Mouse (Mus musculus): ENCODE data around the gene Enho. TPM values are rescaled to one million over a fixed set of nuclear protein-coding genes. Genes with fewer than 3 reads are reported as not detected.

Enho gene
- total and polyA plus RNA-seq, 3 experiments = 8.1 to 22.3 (median 8.3) TPM

DNA sequence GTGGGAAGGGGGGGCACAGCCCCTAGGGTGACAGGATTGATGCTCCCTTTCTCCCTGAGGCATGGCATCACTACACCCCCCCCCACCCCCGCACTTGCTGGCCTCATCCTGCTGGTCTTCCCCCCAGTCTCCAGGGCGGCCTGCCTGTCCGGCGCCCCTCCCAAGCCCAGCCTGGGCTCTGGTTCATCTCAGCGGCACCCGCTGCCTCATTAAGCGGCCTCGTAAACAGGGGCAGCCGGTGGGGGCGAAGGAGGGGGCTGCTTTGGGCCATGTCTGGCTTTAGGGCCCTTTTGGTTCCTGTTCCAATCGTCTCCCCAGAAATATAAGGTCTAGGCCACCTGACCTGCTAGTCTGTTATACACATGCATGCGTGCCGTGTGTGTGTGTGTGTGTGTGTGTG is 19.4 kb upstream of the Enho start:
- Histone ChIP-seq H3K27me3 (ENCODE audit: control insufficient read depth, insufficient read depth, low read length) (no peaks in the 10 kb centered on the region), H3K4me1 (ENCODE audit: control insufficient read depth, insufficient read depth, low read length) (no peaks in the 10 kb centered on the region; the same call in 1 of the 2 replicates), H3K79me2 (replicated peaks; ENCODE audit: control insufficient read depth, insufficient read depth, low read length) (no peaks in the 10 kb centered on the region), H3K9ac (ENCODE audit: low read depth, low read length) (no peak overlapping the region), H3K4me3 (no peak overlapping the region), H3K27ac (no peak overlapping the region), H3K36me3 (ENCODE audit: control insufficient read depth, insufficient read depth, low read length) (no peaks in the 10 kb centered on the region)
- intact Hi-C loops (cut with DNase I) = no loop called here
- 81% methylated on average over 13 of the region's 13 CpGs for WGBS
- no peak for TF ChIP-seq EP300 (IDR thresholded peaks at IDR 0.05; ENCODE audit: insufficient read depth, low read depth, low read length)
- TF ChIP-seq CTCF (IDR thresholded peaks at IDR 0.05) = no peak
- no peak for TF ChIP-seq POLR2A (IDR thresholded peaks at IDR 0.05; ENCODE audit: insufficient read depth, low read depth, low read length)
- DNase-seq = no peak

DNA sequence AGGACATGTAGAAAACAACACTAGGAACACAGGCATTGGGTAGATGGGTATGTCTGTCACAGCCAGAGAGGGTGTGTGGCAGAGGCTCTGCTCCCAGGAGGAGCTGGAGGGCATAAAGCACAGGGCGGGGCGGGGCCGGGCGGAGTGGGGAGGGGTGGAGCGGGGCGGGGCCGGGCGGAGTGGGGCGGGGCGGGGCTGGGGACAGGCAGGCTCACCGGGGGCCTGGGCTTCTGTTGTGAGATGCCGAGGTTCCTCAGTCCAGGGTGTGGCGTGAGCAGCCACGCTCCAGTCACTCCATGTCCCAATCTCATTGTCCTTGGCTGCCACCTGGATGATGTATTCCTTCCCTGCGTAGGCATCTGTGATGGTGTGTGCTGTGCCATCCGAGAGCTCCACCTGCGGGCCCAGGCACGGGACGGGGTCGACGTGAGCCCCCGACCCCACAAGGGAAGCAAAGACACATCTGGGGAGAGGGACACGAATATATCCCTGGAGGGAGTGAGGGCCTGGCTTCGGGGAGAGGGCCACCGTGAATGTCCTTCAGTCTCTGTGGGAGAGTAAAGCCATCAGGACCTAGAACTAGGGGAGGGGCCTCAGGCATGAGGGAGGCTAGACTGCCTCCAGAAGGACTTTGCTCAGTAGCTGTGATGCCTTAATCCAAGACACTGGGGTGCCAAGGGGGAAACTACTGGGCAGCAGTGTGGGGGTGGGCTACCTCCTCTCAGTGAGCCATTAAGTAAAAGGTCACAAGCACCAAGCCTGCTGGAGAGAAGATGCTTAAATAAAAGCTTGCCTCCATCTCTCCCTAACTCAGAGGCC is 18.7 kb upstream of the Enho start:
- no peaks in the 10 kb centered on the region for H3K79me2 ChIP-seq (replicated peaks; ENCODE audit: control insufficient read depth, insufficient read depth, low read length)
- TF ChIP-seq CTCF (IDR thresholded peaks at IDR 0.05) = no peak
- no peak for TF ChIP-seq POLR2A (IDR thresholded peaks at IDR 0.05; ENCODE audit: insufficient read depth, low read depth, low read length)
- no peak for TF ChIP-seq EP300 (IDR thresholded peaks at IDR 0.05; ENCODE audit: insufficient read depth, low read depth, low read length)
- no peak for DNase-seq
- H3K4me1 ChIP-seq (ENCODE audit: control insufficient read depth, insufficient read depth, low read length) = no peaks in the 10 kb centered on the region
- 26% methylated on average over 25 of the region's 25 CpGs for WGBS
- H3K4me3 ChIP-seq = no peak overlapping the region
- no peaks in the 10 kb centered on the region for H3K27me3 ChIP-seq (ENCODE audit: control insufficient read depth, insufficient read depth, low read length)
- H3K36me3 ChIP-seq (ENCODE audit: control insufficient read depth, insufficient read depth, low read length) = no peaks in the 10 kb centered on the region
- no peak overlapping the region for H3K9ac ChIP-seq (ENCODE audit: low read depth, low read length)
- no peak overlapping the region for H3K27ac ChIP-seq
- intact Hi-C loops (cut with DNase I) = no loop called here

DNA sequence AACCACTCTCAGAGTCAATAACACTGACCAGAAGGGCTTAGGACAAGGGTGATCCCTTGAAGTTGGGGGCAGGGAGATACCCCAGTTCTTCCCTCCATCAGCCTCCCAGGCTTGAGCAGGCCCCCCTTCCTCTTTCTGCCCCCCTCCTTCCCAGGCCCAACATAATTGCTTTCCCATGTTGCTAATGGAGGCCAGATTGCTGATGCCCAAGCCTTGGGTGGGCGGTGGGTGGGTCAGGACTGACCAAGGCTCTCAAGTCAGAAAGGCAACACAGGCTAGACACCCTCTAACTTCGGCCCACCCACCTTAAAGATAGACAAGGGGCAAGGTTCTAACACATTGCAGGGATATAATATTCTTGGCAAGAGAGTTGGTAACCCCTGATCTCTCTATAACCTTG is 15.4 kb upstream of the Enho start:
- intact Hi-C loops (cut with DNase I) = loop anchor here (2.0 kb wide), 1 partner anchor 53 kb away; no protein-coding TSS in a partner anchor
- no peaks in the 10 kb centered on the region for H3K36me3 ChIP-seq (ENCODE audit: control insufficient read depth, insufficient read depth, low read length)
- no peak for DNase-seq
- no peak overlapping the region for H3K4me3 ChIP-seq
- no peaks in the 10 kb centered on the region for H3K79me2 ChIP-seq (replicated peaks; ENCODE audit: control insufficient read depth, insufficient read depth, low read length)
- TF ChIP-seq CTCF (IDR thresholded peaks at IDR 0.05) (no peak), POLR2A (IDR thresholded peaks at IDR 0.05; ENCODE audit: insufficient read depth, low read depth, low read length) (no peak), EP300 (IDR thresholded peaks at IDR 0.05; ENCODE audit: insufficient read depth, low read depth, low read length) (no peak)
- no peaks in the 10 kb centered on the region for H3K27me3 ChIP-seq (ENCODE audit: control insufficient read depth, insufficient read depth, low read length)
- WGBS = 84% methylated on average over 2 of the region's 2 CpGs
- H3K4me1 ChIP-seq (ENCODE audit: control insufficient read depth, insufficient read depth, low read length) = no peaks in the 10 kb centered on the region
- no peak overlapping the region for H3K27ac ChIP-seq
- no peak overlapping the region for H3K9ac ChIP-seq (ENCODE audit: low read depth, low read length)

DNA sequence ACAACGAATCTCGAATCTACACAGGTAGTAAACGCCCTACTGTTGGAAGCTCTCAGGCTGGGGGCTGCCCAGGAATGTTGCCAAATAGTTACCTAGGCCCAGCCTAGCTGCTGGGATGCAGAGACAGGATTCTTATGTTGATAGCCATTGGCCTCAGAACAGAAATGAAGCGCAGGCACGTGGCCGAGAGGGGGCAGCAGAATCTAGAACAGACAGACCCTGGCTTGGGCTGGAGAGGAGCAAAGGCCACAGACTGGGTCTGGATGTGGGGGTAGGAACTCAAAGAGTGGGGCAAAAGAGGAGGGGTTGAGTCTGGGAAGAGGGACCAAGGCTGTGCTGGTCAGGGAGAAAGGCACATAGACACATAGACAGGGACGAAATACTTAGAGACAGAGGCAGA is 14.1 kb upstream of the Enho start:
- peak; percentile 42 to 72 for DNase-seq
- 22% methylated on average over 7 of the region's 7 CpGs for WGBS
- H3K27ac ChIP-seq = no peak overlapping the region
- no peak overlapping the region for H3K9ac ChIP-seq (ENCODE audit: low read depth, low read length)
- H3K79me2 ChIP-seq (replicated peaks; ENCODE audit: control insufficient read depth, insufficient read depth, low read length) = no peaks in the 10 kb centered on the region
- intact Hi-C loops (cut with DNase I) = loop anchor here (2.0 kb wide), 1 partner anchor 55 kb away; no protein-coding TSS in a partner anchor
- H3K27me3 ChIP-seq (ENCODE audit: control insufficient read depth, insufficient read depth, low read length) = no peaks in the 10 kb centered on the region
- H3K4me3 ChIP-seq = no peak overlapping the region
- H3K36me3 ChIP-seq (ENCODE audit: control insufficient read depth, insufficient read depth, low read length) = no peaks in the 10 kb centered on the region
- TF ChIP-seq EP300 (IDR thresholded peaks at IDR 0.05; ENCODE audit: insufficient read depth, low read depth, low read length) = no peak
- peak; percentile 74 for TF ChIP-seq CTCF (IDR thresholded peaks at IDR 0.05)
- no peak for TF ChIP-seq POLR2A (IDR thresholded peaks at IDR 0.05; ENCODE audit: insufficient read depth, low read depth, low read length)
- H3K4me1 ChIP-seq (ENCODE audit: control insufficient read depth, insufficient read depth, low read length) = no peaks in the 10 kb centered on the region

DNA sequence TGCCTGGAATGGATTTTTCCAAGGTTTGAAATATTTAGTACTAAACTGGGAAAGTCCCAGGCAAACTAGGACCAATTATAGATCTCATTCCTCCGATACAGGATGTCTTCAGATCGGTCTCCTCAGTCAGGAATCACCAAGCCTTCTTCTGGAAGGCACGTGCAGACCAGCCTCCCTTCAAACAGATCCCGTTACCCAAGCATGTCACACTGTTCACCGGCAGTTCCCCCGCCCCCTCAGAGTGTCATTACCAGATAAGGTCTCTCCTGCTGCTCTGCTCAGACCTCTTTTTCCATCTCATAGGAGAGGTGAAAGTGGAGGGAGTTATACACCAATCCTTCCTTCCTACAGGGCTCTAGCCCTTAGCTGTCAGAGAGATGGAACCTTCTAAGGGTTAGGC is 13.6 kb upstream of the Enho start:
- H3K4me1 ChIP-seq (ENCODE audit: control insufficient read depth, insufficient read depth, low read length) = no peaks in the 10 kb centered on the region
- H3K27ac ChIP-seq = no peak overlapping the region
- H3K79me2 ChIP-seq (replicated peaks; ENCODE audit: control insufficient read depth, insufficient read depth, low read length) = no peaks in the 10 kb centered on the region
- no peak for TF ChIP-seq EP300 (IDR thresholded peaks at IDR 0.05; ENCODE audit: insufficient read depth, low read depth, low read length)
- TF ChIP-seq CTCF (IDR thresholded peaks at IDR 0.05) = no peak; the same call in 1 of the 2 replicates
- no peak overlapping the region for H3K9ac ChIP-seq (ENCODE audit: low read depth, low read length)
- no peaks in the 10 kb centered on the region for H3K36me3 ChIP-seq (ENCODE audit: control insufficient read depth, insufficient read depth, low read length)
- DNase-seq = no peak
- no peaks in the 10 kb centered on the region for H3K27me3 ChIP-seq (ENCODE audit: control insufficient read depth, insufficient read depth, low read length)
- H3K4me3 ChIP-seq = no peak overlapping the region
- intact Hi-C loops (cut with DNase I) = loop anchor here (1.0 to 2.0 kb wide), 6 partner anchors 39 to 185 kb away; no protein-coding TSS in a partner anchor
- WGBS = 45% methylated on average over 6 of the region's 6 CpGs

DNA sequence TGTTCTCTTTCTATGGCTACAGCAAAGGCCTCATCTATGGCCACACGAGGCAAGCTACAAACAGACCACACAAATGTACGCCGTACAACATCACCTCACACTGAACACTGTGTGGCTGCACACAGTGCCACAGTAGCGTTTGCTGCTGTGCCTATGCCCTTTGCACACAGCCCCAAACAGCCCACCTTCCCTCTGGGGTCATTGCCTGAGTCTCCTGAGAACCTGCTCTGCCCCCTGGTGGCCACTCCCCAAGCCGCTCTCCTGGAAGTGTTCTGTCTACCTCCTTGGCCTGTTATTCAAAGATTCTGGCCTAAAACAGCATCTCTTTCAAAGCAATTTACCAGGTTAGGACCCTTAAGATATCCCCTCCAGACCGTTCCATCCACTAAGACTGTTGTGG is 13.2 kb upstream of the Enho start:
- 47% methylated on average over 6 of the region's 6 CpGs for WGBS
- Histone ChIP-seq H3K36me3 (ENCODE audit: control insufficient read depth, insufficient read depth, low read length) (no peaks in the 10 kb centered on the region), H3K79me2 (replicated peaks; ENCODE audit: control insufficient read depth, insufficient read depth, low read length) (no peaks in the 10 kb centered on the region), H3K4me1 (ENCODE audit: control insufficient read depth, insufficient read depth, low read length) (no peaks in the 10 kb centered on the region), H3K27me3 (ENCODE audit: control insufficient read depth, insufficient read depth, low read length) (no peaks in the 10 kb centered on the region), H3K9ac (ENCODE audit: low read depth, low read length) (no peak overlapping the region), H3K4me3 (no peak overlapping the region), H3K27ac (no peak overlapping the region)
- TF ChIP-seq EP300 (IDR thresholded peaks at IDR 0.05; ENCODE audit: insufficient read depth, low read depth, low read length) (0 out of 2 replicates have a peak, but pooled peaks have one; percentile 4), POLR2A (IDR thresholded peaks at IDR 0.05; ENCODE audit: insufficient read depth, low read depth, low read length) (no peak), CTCF (IDR thresholded peaks at IDR 0.05) (peak; percentile 96)
- intact Hi-C loops (cut with DNase I) = loop anchor here (1.0 to 2.0 kb wide), 5 partner anchors 38 to 184 kb away; no protein-coding TSS in a partner anchor
- peak; percentile 50 to 76 for DNase-seq

Measured in heart, adult 2 months (tissue).